Mouse (Mus musculus): ENCODE data around the gene Hsp90ab1. TPM values are rescaled to one million over a fixed set of nuclear protein-coding genes. Genes with fewer than 3 reads are reported as not detected.

The Hsp90ab1 gene
- polyA plus RNA-seq, 1 experiment from 2014 or later = 1,400 TPM

DNA sequence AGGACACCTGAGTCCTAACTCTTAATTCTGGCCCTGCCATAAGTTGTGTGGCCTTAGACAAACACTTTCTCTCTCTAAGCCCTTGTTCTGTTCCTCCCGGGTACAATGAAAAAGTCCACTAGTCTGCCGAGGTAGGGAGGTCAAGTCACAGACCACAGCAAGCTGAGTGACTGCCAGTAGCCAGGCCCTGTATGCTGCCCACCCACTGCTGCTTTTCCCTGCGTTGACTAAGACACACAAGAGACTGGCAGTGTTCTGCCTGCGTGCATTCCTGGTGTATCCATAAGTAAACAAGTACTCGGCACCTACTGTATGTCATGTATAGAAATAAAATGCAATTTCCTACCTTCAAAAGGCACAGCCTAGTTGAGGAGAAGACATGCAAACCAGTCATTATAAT is 22.8 kb downstream of the Hsp90ab1 start:
- Histone ChIP-seq H3K4me1 (ENCODE audit: control insufficient read depth, insufficient read depth, low read length) (peaks cover 9% of the 10 kb centered on the region), H3K27me3 (ENCODE audit: control insufficient read depth, insufficient read depth, low read length) (peaks cover 36% of the 10 kb centered on the region), H3K4me3 (replicated peaks; ENCODE audit: low read length) (no peak overlapping the region), H3K4me2 (ENCODE audit: low read depth, low read length) (peak overlapping the region; percentile 98; the same call in 1 of the 2 replicates), H3K9me3 (replicated peaks; ENCODE audit: control insufficient read depth, low read length) (no peaks in the 10 kb centered on the region), H3K27ac (ENCODE audit: low read length) (no peak overlapping the region), H3K9ac (ENCODE audit: low read length) (no peak overlapping the region), H3K36me3 (ENCODE audit: control insufficient read depth, insufficient read depth, low read length) (no peaks in the 10 kb centered on the region)
- no peak for ATAC-seq (ENCODE audit: insufficient read depth, low FRiP score)
- WGBS = 15% methylated on average over 5 of the region's 5 CpGs

DNA sequence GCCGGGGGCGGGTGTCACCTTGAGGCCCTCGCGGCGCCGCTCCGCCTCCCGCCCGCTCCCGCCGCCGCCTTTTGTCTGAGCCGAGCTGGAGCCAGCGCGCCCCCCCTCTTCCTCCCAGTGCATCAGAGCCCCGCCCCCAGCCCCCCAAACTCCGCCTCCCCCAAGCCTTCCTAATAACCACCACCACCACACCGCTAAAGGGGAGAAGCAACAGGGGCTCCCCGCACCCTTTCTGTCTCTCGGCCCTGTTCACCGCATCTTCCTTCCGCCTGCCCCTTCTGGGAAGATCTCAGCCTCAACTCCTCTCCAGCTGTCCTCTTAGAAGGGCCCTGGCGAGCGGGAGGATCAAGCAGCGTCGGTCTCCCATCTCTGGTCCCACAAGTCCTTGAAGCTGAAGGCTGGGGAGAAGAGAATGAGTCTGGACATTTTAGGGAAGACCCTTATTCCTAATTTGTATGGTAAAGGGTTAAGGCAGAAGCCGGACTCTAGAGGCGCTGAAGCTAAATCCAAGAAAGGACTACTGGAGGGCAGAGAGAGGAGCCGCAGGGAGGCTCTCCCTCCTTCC is 23.4 kb downstream of the Hsp90ab1 start, which contains the start of gene Tmem151b:
Gene Tmem151b (minus strand): TSS at position 61 of the 565 bp plus-strand sequence.
- peak within 1 kb of the TSS; percentile 98 for H3K4me2 ChIP-seq (ENCODE audit: low read depth, low read length)
- no peaks in the 10 kb centered on the region for H3K36me3 ChIP-seq (ENCODE audit: control insufficient read depth, insufficient read depth, low read length)
- peaks cover 13% of the 10 kb centered on the region for H3K4me1 ChIP-seq (ENCODE audit: control insufficient read depth, insufficient read depth, low read length)
- H3K27ac ChIP-seq (ENCODE audit: low read length) = no peak within 1 kb of the TSS
- peak within 1 kb of the TSS; percentile 67 for H3K4me3 ChIP-seq (replicated peaks; ENCODE audit: low read length)
- H3K9ac ChIP-seq (ENCODE audit: low read length) = peak within 1 kb of the TSS; percentile 80
- peaks cover 42% of the 10 kb centered on the region for H3K27me3 ChIP-seq (ENCODE audit: control insufficient read depth, insufficient read depth, low read length)
- 2% methylated on average over 22 of the region's 29 CpGs for WGBS
- no peaks in the 10 kb centered on the region for H3K9me3 ChIP-seq (replicated peaks; ENCODE audit: control insufficient read depth, low read length)
- ATAC-seq (ENCODE audit: insufficient read depth, low FRiP score) = peak; percentile 37; the same call in 1 of the 2 replicates

DNA sequence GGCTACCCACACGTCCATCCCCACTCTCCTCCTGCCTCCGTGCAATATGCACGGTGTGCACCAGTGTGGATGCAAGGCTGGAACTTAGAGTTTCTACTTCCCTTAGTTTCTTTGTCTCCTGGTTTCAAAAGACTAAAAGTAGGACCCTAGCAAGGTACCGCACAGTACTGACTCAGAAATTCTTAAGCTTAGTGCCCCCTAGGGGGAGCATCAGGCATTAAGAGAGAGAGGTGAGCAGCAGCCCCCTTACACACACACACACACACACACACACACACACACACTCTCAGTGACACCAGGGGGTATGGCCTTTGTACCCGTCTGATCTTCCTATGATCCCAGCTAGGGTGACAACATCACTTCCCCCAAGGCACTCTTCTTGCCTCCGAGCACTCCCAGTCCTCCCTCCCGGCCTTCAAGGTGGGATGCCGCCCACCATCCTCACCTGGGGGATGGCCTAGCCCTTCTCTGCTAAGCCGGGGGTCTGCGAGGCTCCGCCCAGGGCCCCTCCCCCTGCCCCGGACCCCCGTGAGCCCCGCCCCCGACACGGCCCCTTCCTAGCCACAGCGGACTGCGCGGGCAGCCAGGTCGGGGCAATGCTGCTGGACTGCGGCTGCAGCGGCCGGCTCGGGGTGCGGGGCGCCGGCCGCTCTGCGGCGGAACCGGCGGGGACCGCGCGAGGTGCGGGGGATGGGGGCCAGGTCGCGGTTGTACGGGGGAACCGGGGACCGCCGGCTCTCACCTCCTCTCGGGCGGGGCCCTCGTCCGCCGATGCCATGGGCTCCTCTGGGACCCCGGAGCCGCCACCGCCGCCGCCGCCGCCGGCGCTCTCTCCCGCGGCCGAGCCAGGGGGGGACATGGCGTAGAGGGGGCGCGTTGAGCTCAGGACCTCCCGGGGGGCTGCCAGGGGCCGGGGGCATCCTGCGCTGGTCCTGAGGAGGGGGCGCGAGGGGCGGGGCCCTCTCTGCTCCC is 24.2 kb downstream of the Hsp90ab1 start:
- ATAC-seq (ENCODE audit: insufficient read depth, low FRiP score) = peak; percentile 26; the same call in 1 of the 2 replicates
- Histone ChIP-seq H3K4me3 (replicated peaks; ENCODE audit: low read length) (peak overlapping the region; percentile 67), H3K36me3 (ENCODE audit: control insufficient read depth, insufficient read depth, low read length) (no peaks in the 10 kb centered on the region), H3K9ac (ENCODE audit: low read length) (peak overlapping the region; percentile 80), H3K4me1 (ENCODE audit: control insufficient read depth, insufficient read depth, low read length) (peaks cover 16% of the 10 kb centered on the region), H3K27me3 (ENCODE audit: control insufficient read depth, insufficient read depth, low read length) (peaks cover 50% of the 10 kb centered on the region), H3K4me2 (ENCODE audit: low read depth, low read length) (peak overlapping the region; percentile 98), H3K9me3 (replicated peaks; ENCODE audit: control insufficient read depth, low read length) (no peaks in the 10 kb centered on the region), H3K27ac (ENCODE audit: low read length) (no peak overlapping the region)
- WGBS = 3% methylated on average over 64 of the region's 68 CpGs

DNA sequence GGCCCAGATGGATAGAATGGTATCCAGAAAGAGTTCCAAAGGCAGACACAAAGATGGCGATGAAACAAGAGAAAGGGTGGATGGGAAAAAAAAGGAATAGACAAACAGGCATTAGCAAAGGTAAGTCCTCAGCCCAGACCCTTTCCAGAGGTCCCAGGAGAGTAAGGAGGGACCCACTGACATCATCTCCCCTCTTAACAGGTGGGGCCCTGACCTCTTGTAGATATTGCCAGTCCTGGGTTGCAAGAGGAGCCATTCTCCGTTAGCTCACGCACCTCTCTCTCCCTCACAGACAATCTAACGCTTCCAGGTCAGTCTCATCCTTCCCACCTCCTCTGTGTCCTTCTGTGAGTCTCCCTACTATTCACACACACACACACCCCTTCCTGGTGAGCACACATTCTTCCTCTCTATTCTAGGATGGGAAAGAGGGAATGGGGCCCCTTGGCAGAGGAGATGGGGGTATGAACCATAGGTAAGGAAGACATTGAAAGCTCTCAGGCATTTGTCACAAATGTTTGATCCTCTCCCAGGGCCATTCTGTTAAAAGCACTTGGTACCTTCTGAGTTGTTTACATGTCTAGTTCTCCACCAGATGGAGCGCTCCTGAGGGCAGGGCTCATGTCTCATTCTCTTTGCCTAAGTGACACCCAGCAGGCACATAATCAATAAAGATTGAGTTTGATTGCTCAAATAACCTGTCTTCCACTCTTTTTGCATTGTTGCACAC is 25.4 kb downstream of the Hsp90ab1 start:
- Histone ChIP-seq H3K27ac (ENCODE audit: low read length) (no peak overlapping the region), H3K4me2 (ENCODE audit: low read depth, low read length) (no peak overlapping the region), H3K4me1 (ENCODE audit: control insufficient read depth, insufficient read depth, low read length) (peaks cover 16% of the 10 kb centered on the region), H3K36me3 (ENCODE audit: control insufficient read depth, insufficient read depth, low read length) (no peaks in the 10 kb centered on the region), H3K27me3 (ENCODE audit: control insufficient read depth, insufficient read depth, low read length) (peaks cover 62% of the 10 kb centered on the region), H3K4me3 (replicated peaks; ENCODE audit: low read length) (no peak overlapping the region), H3K9ac (ENCODE audit: low read length) (no peak overlapping the region), H3K9me3 (replicated peaks; ENCODE audit: control insufficient read depth, low read length) (no peaks in the 10 kb centered on the region)
- ATAC-seq (ENCODE audit: insufficient read depth, low FRiP score) = no peak
- WGBS = 80% methylated on average over 5 of the region's 5 CpGs

DNA sequence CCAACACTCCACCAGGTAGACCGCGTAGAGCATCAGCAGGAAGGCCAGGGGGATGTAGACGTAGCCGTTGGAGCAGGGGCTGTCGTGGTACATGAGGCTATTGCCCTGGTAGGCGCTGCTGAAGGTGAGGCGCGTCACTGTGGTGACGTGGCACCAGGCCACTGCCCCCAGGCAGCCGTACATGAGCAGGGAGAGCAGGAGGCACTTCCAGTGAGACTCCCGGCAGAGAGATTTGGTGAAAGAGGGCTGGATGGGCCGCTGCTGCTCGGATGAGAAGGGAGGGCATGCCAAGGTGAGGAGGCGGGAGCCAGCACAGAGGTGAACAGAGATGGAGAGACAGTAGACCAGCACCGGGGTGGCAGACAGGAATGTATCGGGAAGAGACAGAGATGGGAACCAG is 26.1 kb downstream of the Hsp90ab1 start:
- peaks cover 68% of the 10 kb centered on the region for H3K27me3 ChIP-seq (ENCODE audit: control insufficient read depth, insufficient read depth, low read length)
- H3K36me3 ChIP-seq (ENCODE audit: control insufficient read depth, insufficient read depth, low read length) = no peaks in the 10 kb centered on the region
- H3K9me3 ChIP-seq (replicated peaks; ENCODE audit: control insufficient read depth, low read length) = no peaks in the 10 kb centered on the region
- H3K4me1 ChIP-seq (ENCODE audit: control insufficient read depth, insufficient read depth, low read length) = peaks cover 16% of the 10 kb centered on the region
- 73% methylated on average over 16 of the region's 16 CpGs for WGBS
- no peak overlapping the region for H3K4me3 ChIP-seq (replicated peaks; ENCODE audit: low read length)
- H3K4me2 ChIP-seq (ENCODE audit: low read depth, low read length) = no peak overlapping the region
- no peak overlapping the region for H3K27ac ChIP-seq (ENCODE audit: low read length)
- no peak overlapping the region for H3K9ac ChIP-seq (ENCODE audit: low read length)
- no peak for ATAC-seq (ENCODE audit: insufficient read depth, low FRiP score)

DNA sequence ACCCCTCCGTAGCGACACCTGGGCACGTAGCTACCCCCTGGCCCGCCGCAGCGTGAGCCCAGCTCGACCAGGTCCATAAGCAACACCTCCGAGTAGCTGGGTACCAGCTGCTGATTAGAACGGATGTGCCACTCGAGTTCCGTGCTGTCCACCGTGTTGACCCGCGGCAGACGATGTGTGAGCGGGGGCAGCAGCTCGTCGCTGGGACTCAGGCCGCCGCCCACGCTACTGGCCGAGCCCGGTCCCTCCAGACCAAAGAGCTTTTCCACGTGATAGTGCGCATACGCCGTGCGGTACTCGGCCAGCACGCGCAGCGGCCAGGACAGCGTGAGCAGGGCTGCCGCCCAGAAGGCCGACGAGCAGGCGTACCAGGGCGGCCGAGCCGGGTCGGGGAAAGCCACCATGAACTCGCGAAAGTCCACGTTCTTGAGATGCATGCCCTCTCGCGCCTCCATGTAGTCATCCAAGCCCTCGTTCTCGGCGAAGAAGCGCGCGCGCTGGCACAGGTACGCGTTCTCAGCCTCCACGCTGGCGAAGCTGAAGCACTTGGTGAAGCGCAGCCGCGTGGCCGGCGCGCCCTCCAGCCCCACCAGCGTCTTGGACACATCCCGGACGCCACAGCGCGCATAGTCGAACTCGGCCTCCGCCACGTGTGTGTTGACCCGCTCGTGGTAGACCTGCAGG is 27.7 kb downstream of the Hsp90ab1 start:
- no peak for ATAC-seq (ENCODE audit: insufficient read depth, low FRiP score)
- Histone ChIP-seq H3K9ac (ENCODE audit: low read length) (peak overlapping the region; percentile 10; the same call in 1 of the 2 replicates), H3K27ac (ENCODE audit: low read length) (no peak overlapping the region), H3K4me1 (ENCODE audit: control insufficient read depth, insufficient read depth, low read length) (peaks cover 14% of the 10 kb centered on the region), H3K4me3 (replicated peaks; ENCODE audit: low read length) (peak overlapping the region; percentile 25), H3K27me3 (ENCODE audit: control insufficient read depth, insufficient read depth, low read length) (peaks cover 74% of the 10 kb centered on the region), H3K9me3 (replicated peaks; ENCODE audit: control insufficient read depth, low read length) (no peaks in the 10 kb centered on the region), H3K4me2 (ENCODE audit: low read depth, low read length) (peak overlapping the region; percentile 46), H3K36me3 (ENCODE audit: control insufficient read depth, insufficient read depth, low read length) (no peaks in the 10 kb centered on the region)
- 15% methylated on average over 74 of the region's 74 CpGs for WGBS

DNA sequence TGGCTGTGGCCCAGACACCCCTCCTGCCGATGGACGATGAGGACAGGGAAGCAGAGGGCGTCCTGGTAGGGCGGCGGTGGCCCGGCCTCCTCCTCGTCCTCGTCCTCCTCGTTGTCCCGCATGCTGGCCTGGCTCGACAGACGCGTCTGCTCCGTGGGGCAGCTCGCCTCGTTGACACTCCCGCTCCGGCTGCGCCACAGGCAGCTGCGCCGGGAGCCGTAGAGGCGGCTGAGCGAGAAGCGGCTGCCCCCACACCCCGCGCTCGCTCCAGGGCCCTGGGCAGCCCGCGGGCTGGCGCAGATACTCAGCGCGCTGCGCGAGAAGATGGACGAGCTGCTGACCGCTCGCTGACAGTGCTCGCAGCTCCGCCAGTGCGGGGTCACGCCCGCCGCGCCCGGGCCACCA is 28.2 kb downstream of the Hsp90ab1 start:
- no peak for ATAC-seq (ENCODE audit: insufficient read depth, low FRiP score)
- Histone ChIP-seq H3K4me2 (ENCODE audit: low read depth, low read length) (peak overlapping the region; percentile 46), H3K27ac (ENCODE audit: low read length) (no peak overlapping the region), H3K9me3 (replicated peaks; ENCODE audit: control insufficient read depth, low read length) (no peaks in the 10 kb centered on the region), H3K9ac (ENCODE audit: low read length) (peak overlapping the region; percentile 10; the same call in 1 of the 2 replicates), H3K4me1 (ENCODE audit: control insufficient read depth, insufficient read depth, low read length) (peaks cover 9% of the 10 kb centered on the region), H3K36me3 (ENCODE audit: control insufficient read depth, insufficient read depth, low read length) (no peaks in the 10 kb centered on the region), H3K27me3 (ENCODE audit: control insufficient read depth, insufficient read depth, low read length) (peaks cover 75% of the 10 kb centered on the region), H3K4me3 (replicated peaks; ENCODE audit: low read length) (peak overlapping the region; percentile 25)
- 20% methylated on average over 46 of the region's 46 CpGs for WGBS

DNA sequence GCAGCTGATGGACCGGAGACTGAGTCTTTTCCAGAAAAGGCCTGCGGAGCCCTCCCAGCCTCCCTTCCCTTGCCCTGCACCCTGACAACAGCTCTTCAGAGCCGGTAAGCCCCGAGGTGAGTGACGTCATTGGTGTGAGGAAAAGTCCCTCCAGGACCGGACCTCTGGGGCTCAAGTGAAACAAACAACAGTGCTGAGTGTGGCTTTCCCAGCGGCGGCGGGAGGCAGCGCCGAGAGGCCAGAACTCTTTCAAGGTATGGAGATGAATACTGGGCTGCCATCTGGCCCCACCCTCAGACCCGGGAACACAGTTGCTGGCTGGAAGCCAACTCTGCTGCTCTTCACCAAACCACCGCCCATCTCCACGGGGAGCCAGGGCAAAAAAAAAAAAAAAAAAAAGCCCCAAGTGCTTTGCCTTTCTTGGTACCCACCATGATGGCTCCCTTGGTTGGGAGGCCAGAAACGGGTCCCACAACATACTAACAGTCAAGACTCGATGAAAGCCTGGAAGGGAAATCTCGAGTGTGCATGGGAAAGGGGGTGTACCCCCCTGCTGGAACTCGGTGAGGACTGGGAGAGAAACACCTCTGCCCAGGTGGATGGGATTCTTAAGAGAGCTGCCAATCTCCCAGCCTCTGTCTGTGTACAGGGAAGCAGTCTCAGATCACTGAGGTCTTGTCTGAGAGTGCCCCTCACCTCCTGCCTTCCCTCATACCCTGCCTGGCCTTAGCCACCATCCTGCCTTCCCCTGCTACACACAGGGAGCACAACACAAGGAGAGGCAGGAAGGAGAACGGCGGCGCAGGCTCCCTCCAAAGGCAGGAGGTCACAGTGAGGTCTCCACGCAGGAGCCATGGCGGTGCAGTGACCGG is 28.8 kb downstream of the Hsp90ab1 start:
- H3K27me3 ChIP-seq (ENCODE audit: control insufficient read depth, insufficient read depth, low read length) = peaks cover 81% of the 10 kb centered on the region

More for the DNA sequence above, 28.8 kb downstream of the Hsp90ab1 start:
- no peak overlapping the region for H3K4me2 ChIP-seq (ENCODE audit: low read depth, low read length)
- no peak overlapping the region for H3K27ac ChIP-seq (ENCODE audit: low read length)
- WGBS = 26% methylated on average over 24 of the region's 24 CpGs
- H3K4me3 ChIP-seq (replicated peaks; ENCODE audit: low read length) = no peak overlapping the region
- no peak overlapping the region for H3K9ac ChIP-seq (ENCODE audit: low read length)
- H3K36me3 ChIP-seq (ENCODE audit: control insufficient read depth, insufficient read depth, low read length) = no peaks in the 10 kb centered on the region
- H3K9me3 ChIP-seq (replicated peaks; ENCODE audit: control insufficient read depth, low read length) = no peaks in the 10 kb centered on the region
- peaks cover 7% of the 10 kb centered on the region for H3K4me1 ChIP-seq (ENCODE audit: control insufficient read depth, insufficient read depth, low read length)
- no peak for ATAC-seq (ENCODE audit: insufficient read depth, low FRiP score)
